Mouse (Mus musculus): Measurements from ENCODE around the gene Mapkap1.

The Mapkap1 gene

GRCm38 (mm10) chr2:34406601-34407464 lies at the start of gene Mapkap1:
Gene Mapkap1 (plus strand): TSS chr2:34406771.
- peak; percentile 98 to 99 for DNase-seq

DNA sequence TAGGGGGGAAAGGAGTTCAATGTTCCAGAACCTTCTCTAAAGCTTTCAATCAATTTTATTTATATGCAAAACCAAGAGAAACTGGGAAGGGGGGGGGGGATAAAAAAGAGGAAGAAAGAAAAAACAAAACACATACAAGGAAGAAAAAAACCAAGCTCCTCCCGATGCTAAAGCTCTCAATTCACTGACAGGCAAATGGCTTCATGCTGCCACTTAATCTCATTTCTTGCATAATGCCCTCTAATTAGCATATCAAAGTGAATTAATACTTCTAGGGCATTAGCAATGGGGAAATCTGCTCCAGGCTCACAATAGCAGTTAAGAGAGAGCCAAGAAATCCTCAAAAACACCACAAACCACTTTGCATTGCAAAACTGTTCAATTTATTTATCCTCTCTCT lies 42.9 kb upstream of the Mapkap1 start:
- DNase-seq, result no peak

- no peak for DNase-seq
Measured at GRCm38 (mm10) chr2:34367024-34367423, 39.5 kb upstream of the Mapkap1 start.

DNA sequence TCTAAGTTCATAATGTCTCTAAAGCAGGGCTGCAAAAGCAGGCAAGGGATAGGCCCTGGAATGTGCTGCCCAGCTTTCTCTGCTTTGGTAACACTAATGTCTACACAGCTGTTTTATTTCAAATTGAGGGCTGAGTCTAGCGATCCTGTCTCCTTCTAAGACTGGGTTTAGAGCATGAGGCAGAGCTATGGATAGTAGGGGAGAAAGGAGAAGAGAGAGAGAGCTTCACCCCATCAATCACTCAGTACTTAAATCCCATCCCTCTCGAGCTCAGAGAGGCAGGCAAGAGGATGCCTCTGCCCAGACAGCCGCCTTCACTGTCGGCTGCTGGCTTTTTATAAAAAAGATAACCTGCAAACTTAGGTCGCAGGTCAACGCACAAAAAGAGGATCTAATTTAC lies 38.2 kb upstream of the Mapkap1 start:
- DNase-seq, result no peak

DNA sequence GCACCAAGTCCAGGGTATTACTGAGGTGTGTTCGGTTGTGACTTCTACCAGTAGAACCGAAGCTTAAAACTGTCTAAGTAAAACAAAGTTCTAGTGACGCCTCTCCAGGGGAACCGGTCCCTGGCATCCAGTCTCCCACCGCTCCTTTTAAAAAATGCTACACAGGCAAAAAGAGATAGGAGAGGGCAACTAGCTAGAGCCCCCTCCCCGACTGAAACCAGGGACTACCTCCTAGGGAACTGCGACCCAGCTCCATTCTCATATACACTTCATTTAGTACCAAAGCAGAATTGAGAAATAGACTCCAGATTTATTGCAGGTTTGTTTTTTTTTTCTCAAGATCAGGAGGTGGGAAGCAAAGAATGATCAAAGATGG lies 36.2 kb upstream of the Mapkap1 start:
- DNase-seq, result no peak

DNA sequence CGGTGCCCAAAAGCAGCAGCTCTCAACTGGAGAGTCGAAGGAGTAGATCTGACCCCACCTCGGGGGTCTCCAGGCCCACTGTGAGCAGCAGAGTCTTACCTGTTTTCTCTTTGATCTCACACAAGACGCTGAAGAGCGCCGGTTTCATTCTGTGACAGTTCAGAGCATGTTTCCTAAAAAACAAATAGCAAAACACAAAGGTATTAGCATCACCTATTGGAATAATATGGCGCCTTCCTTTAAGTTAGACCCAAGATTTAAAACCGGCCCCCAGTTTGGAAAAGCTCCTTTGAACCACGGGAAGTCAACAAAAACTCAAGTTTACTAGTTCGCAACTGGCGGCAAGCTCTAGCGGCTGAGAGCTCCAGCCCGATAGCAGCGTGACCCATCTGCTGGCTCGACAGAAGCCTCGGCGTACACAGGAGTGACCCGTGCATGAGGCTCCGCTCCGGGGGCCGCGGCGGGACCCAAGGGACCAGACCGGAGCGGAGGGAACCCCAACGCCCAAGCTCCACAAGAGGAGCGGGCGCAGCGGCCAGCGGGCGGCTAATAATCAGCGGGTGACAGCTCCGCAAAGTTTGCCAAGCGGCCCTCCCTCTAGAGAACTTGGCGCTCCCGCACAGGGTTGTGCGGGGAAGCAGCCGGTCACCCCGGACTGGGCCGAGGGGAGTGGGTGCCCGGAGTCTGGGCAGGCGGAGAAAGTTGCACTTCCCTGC lies 35.7 kb upstream of the Mapkap1 start:
- DNase-seq, result peak; percentile 14 to 30

DNA sequence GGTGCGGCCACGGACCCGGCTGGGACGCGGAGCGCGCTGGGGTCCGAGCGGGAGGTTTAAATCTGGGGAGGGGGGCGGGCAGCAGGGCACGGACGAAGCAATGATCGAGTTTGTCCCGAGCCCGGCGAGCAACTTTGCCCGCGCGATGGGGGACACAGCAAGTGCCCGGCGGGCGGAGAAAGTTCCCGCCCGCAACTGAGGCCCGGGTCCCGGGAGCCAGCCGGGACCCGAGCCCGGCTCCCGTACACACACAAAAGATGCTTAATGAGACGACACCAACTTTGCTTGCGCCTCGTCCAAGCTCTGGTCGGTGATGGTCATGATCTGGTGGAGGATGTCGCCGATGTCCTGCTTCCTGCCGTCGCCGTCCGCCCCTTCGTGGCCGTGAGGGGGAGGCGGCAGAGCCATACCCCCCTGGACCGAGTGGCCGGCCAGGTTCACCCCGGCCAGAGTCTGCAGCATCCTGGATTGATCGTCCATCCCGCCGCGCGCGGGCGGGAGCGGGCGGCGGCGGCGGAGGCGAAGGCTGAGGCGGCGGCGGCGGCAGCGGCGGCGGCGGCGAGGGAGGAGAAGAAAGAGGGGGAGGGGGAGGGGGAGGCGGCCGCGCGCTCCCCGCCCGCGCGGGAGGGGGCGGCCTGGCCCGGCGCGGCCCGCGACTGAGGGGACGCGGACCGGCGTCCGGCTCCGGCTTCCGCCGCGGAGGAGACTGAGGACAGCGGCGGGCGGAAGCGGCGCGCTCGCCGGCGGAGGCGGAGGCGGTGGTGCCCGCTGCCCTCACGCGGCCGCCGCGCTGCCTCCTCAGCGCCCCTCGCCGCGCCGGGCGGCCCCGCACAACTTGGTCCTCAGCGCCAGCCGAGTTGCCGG lies 34.9 kb upstream of the Mapkap1 start:
- peak; percentile 41 to 50 for DNase-seq

- peak; percentile 95 to 97 for DNase-seq
Measured at GRCm38 (mm10) chr2:34372305-34373301, 34.0 kb upstream of the Mapkap1 start, which contains the start of gene Pbx3. Gene Pbx3 (minus strand): TSS chr2:34373142.

- DNase-seq, result no peak
Measured at GRCm38 (mm10) chr2:34373886-34374285, 32.7 kb upstream of the Mapkap1 start.

GRCm38 (mm10) chr2:34374349-34374748 lies 32.2 kb upstream of the Mapkap1 start:
- DNase-seq, result no peak

- DNase-seq, result no peak
Measured at GRCm38 (mm10) chr2:34378930-34379329, 27.6 kb upstream of the Mapkap1 start.

GRCm38 (mm10) chr2:34399535-34399934 lies 7.0 kb upstream of the Mapkap1 start:
- DNase-seq, result no peak

GRCm38 (mm10) chr2:34407596-34407995 lies 1.0 kb downstream of the Mapkap1 start:
- DNase-seq, result no peak

DNA sequence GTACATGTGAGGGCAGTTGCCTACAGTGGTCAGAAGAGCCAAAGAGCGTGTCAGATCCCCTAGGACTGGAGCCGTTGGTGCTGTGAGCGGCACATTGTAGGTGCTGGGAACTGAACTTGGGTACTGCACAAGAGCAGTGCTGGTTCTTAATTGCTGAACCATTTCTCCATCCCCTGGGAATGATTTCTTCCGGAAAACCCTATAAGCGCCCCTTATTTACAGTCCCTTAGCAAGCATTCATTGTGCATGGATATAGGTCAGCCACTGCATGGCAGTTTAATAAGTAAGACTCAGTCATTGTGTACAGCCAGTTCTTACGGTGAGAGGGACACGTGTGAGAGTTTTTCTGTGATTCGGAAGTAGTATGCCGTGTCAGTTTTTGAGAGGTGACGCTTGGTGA lies 1.8 kb downstream of the Mapkap1 start:
- no peak for DNase-seq

GRCm38 (mm10) chr2:34409741-34410340 lies 3.3 kb downstream of the Mapkap1 start:
- DNase-seq, result no peak

DNA sequence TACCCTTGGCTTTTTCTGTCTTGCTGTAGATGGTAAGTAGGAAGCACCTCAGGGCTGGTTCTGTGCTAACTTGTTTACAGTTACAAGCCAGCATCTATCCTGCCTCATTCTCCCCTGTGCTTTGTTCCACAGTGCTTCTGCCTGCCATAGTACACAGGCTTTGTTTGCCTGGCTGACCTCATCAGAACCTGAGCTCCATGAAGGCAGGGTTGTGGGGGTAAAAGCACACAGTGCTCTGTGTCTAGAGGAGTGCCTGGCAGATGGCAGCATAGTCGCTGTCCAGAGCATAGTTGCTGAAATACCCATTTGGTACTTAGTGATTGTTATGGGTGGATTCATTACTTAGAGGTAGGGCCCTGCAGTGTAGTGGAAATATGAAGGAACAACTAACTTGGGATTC lies 13.7 kb downstream of the Mapkap1 start:
- DNase-seq, result no peak

GRCm38 (mm10) chr2:34424186-34424585 lies 17.6 kb downstream of the Mapkap1 start:
- DNase-seq, result no peak

- no peak for DNase-seq
Measured at GRCm38 (mm10) chr2:34425573-34426223, 19.1 kb downstream of the Mapkap1 start.

DNA sequence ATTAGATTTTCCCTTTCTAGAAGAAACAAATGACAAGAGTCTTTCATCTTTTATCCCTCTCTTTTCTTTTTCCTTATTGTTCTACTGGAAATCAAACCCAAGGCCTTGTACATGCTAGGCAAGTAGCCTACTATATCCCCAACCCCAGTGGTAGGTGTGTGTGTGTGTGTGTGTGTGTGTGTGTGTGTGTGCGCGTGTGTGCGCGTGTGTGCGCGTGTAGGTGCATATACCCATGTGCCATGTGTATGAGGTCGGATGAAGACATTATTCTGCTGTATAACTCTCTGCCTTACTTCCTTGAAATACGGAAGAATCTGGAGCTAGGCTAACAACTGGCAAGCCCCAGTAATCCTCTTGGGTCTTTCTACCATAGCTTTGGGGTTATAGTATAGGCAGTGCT lies 24.1 kb downstream of the Mapkap1 start:
- DNase-seq, result no peak

DNA sequence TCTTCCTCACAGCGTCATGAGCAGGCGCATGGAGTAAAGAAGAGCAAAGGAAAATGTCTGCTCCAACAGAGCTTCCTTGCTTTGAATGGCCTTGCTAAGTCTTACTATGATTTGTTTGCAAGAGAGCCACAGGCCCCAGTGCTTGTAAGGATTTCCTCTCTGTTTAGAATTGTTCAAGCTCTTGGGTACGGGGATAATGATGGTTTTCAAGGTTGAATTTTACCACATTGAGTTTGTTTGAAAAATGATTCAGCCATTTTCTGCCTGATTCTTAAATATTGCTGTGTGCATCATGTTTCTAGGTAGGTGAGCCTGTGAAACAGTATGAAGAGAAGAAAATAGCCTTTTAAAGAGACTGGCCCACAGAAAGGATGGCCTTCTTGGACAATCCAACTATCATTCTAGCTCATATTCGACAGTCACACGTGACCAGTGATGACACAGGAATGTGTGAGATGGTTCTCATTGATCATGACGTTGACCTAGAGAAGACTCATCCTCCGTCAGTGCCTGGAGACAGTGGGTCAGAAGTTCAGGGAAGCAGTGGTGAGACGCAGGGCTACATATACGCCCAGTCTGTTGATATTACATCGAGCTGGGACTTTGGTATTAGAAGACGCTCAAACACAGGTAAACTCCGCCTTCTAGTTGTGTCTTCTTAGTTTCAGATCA lies 25.3 kb downstream of the Mapkap1 start:
- DNase-seq, result no peak
